Mouse (Mus musculus): ENCODE results near the gene Stip1. TPM values are rescaled to one million over a fixed set of nuclear protein-coding genes. Genes with fewer than 3 reads are reported as not detected.
"Not testable (repeated sequence)": the region's sequence is repeated elsewhere in the genome, so short reads cannot be mapped to it uniquely, and the experiment has no call there.

Gene Stip1
- total and polyA plus RNA-seq, 3 experiments, result 178 to 314 (median 202) TPM

- TF ChIP-seq SMC3 (IDR thresholded peaks at IDR 0.05; ENCODE audit: low read depth, low read length) (no peak), CTCF (conservative IDR thresholded peaks at IDR 0.05 in 1 of 2, IDR thresholded peaks at IDR 0.05 in 1 of 2; ENCODE audit: low read depth in 2 of 2, low read length in 2 of 2) (no peak), SIN3A (IDR thresholded peaks at IDR 0.05; ENCODE audit: low read length) (0 out of 2 replicates have a peak, but pooled peaks have one; percentile 47), GABPA (IDR thresholded peaks at IDR 0.05; ENCODE audit: insufficient replicate concordance, low read depth, low read length) (no peak; the same call in 1 of the 2 replicates), IRF4 (IDR thresholded peaks at IDR 0.05; ENCODE audit: low read depth, low read length) (0 out of 2 replicates have a peak, but pooled peaks have one; percentile 13), TCF12 (IDR thresholded peaks at IDR 0.05; ENCODE audit: low read depth, low read length) (no peak)
These were observed 16.7 kb upstream of the Stip1 start, which contains the start of gene Macrod1 (continued) for GRCm38 (mm10) chr19:7056248-7057087.

- no peaks in the 10 kb centered on the region for H3K79me2 ChIP-seq (replicated peaks; ENCODE audit: control insufficient read depth, extremely low read depth, insufficient read depth, poor library complexity, severe bottlenecking)
- H3K27me3 ChIP-seq (replicated peaks), result peaks cover 78% of the 10 kb centered on the region
- dilution Hi-C loops (cut with MboI; ENCODE audit: extremely low pct_ligation_motif_present, extremely low pct_unique_long_range_greater_than_20kb, low sequenced_read_pairs), result no loop called here
- H3K4me2 ChIP-seq (ENCODE audit: insufficient read depth, low read depth, poor library complexity, severe bottlenecking), result no peak overlapping the region
- no peaks in the 10 kb centered on the region for H3K36me3 ChIP-seq (replicated peaks in 1 of 2; ENCODE audit: control insufficient read depth in 1 of 2, insufficient read depth in 1 of 2, low read length in 1 of 2)
- no peak overlapping the region for H3K9ac ChIP-seq (ENCODE audit: insufficient read depth, low read depth)
- H3K27ac ChIP-seq (ENCODE audit: insufficient read depth, low read depth), result no peak overlapping the region
- H3K4me3 ChIP-seq (replicated peaks in 1 of 3; ENCODE audit: low read depth in 2 of 3, low read length in 2 of 3, poor library complexity in 1 of 3), result no peak overlapping the region
- TF ChIP-seq CTCF (conservative IDR thresholded peaks at IDR 0.05 in 1 of 2, IDR thresholded peaks at IDR 0.05 in 1 of 2; ENCODE audit: low read depth in 2 of 2, low read length in 2 of 2), result peak in 1 of 2 experiments; percentile 34; a peak in 2 of 4 replicates
- no peak for TF ChIP-seq MXI1 (IDR thresholded peaks at IDR 0.05; ENCODE audit: low read depth, low read length)
- TF ChIP-seq ETS1 (conservative IDR thresholded peaks at IDR 0.05; ENCODE audit: low read depth, low read length), result no peak
- TF ChIP-seq ZMIZ1 (IDR thresholded peaks at IDR 0.05; ENCODE audit: low read depth, low read length), result no peak
- DNase-seq (ENCODE audit: extremely low read depth), result no peak
- in situ Hi-C loops (cut with MboI; ENCODE audit: low pct_ligation_motif_present, low pct_unique_long_range_greater_than_20kb, low sequenced_read_pairs), result loop anchor here (5.0 to 25.0 kb wide), 2 partner anchors 152 to 357 kb away; partner anchors contain the start of genes 2700081O15Rik and Otub1
- H3K9me3 ChIP-seq (replicated peaks; ENCODE audit: low read length), result peaks cover 6% of the 10 kb centered on the region
- H3K4me1 ChIP-seq (ENCODE audit: control insufficient read depth in 1 of 2, insufficient read depth in 2 of 2), result peaks cover 9 to 22% of the 10 kb centered on the region in 2 experiments
These were observed 15.4 kb upstream of the Stip1 start for GRCm38 (mm10) chr19:7055173-7055572.

- Histone ChIP-seq H3K4me3 (replicated peaks in 1 of 3; ENCODE audit: low read depth in 2 of 3, low read length in 2 of 3, poor library complexity in 1 of 3) (no peak overlapping the region), H3K79me2 (replicated peaks; ENCODE audit: control insufficient read depth, extremely low read depth, insufficient read depth, poor library complexity, severe bottlenecking) (no peaks in the 10 kb centered on the region), H3K27me3 (replicated peaks) (peaks cover 78% of the 10 kb centered on the region), H3K27ac (ENCODE audit: insufficient read depth, low read depth) (no peak overlapping the region), H3K36me3 (replicated peaks in 1 of 2; ENCODE audit: control insufficient read depth in 1 of 2, insufficient read depth in 1 of 2, low read length in 1 of 2) (no peaks in the 10 kb centered on the region), H3K9me3 (replicated peaks; ENCODE audit: low read length) (peaks cover 9% of the 10 kb centered on the region), H3K4me1 (ENCODE audit: control insufficient read depth in 1 of 2, insufficient read depth in 2 of 2) (peaks cover 9 to 22% of the 10 kb centered on the region in 2 experiments), H3K4me2 (ENCODE audit: insufficient read depth, low read depth, poor library complexity, severe bottlenecking) (no peak overlapping the region), H3K9ac (ENCODE audit: insufficient read depth, low read depth) (no peak overlapping the region)
- DNase-seq (ENCODE audit: extremely low read depth), result no peak
- dilution Hi-C loops (cut with MboI; ENCODE audit: extremely low pct_ligation_motif_present, extremely low pct_unique_long_range_greater_than_20kb, low sequenced_read_pairs), result no loop called here
- in situ Hi-C loops (cut with MboI; ENCODE audit: low pct_ligation_motif_present, low pct_unique_long_range_greater_than_20kb, low sequenced_read_pairs), result loop anchor here (5.0 to 25.0 kb wide), 2 partner anchors 153 to 358 kb away; partner anchors contain the start of genes 2700081O15Rik and Otub1
- no peak for TF ChIP-seq GABPA (IDR thresholded peaks at IDR 0.05; ENCODE audit: insufficient replicate concordance, low read depth, low read length)
- TF ChIP-seq USF2 (conservative IDR thresholded peaks at IDR 0.05; ENCODE audit: low read depth, low read length), result no peak
- no peak for TF ChIP-seq POLR2AphosphoS2 (IDR thresholded peaks at IDR 0.05; ENCODE audit: low read depth, low read length)
These were observed 15.0 kb upstream of the Stip1 start for GRCm38 (mm10) chr19:7054772-7055171.

GRCm38 (mm10) chr19:7053382-7053781 lies 13.6 kb upstream of the Stip1 start:
- in situ Hi-C loops (cut with MboI; ENCODE audit: low pct_ligation_motif_present, low pct_unique_long_range_greater_than_20kb, low sequenced_read_pairs), result loop anchor here (25.0 kb wide), 1 partner anchor 359 kb away; the partner anchor contains the start of gene 2700081O15Rik
- H3K27ac ChIP-seq (ENCODE audit: insufficient read depth, low read depth); dilution Hi-C loops (cut with MboI; ENCODE audit: extremely low pct_ligation_motif_present, extremely low pct_unique_long_range_greater_than_20kb, low sequenced_read_pairs): not testable (repeated sequence)

More at GRCm38 (mm10) chr19:7053382-7053781, 13.6 kb upstream of the Stip1 start:
- peaks cover 12% of the 10 kb centered on the region for H3K9me3 ChIP-seq (replicated peaks; ENCODE audit: low read length)
- H3K4me1 ChIP-seq (ENCODE audit: control insufficient read depth in 1 of 2, insufficient read depth in 2 of 2), result peaks cover 9 to 22% of the 10 kb centered on the region in 2 experiments
- not testable (repeated sequence) for H3K9ac ChIP-seq (ENCODE audit: insufficient read depth, low read depth); H3K4me2 ChIP-seq (ENCODE audit: insufficient read depth, low read depth, poor library complexity, severe bottlenecking); H3K4me3 ChIP-seq (replicated peaks in 1 of 3; ENCODE audit: low read depth in 2 of 3, low read length in 2 of 3, poor library complexity in 1 of 3); H3K79me2 ChIP-seq (replicated peaks; ENCODE audit: control insufficient read depth, extremely low read depth, insufficient read depth, poor library complexity, severe bottlenecking); DNase-seq (ENCODE audit: extremely low read depth); H3K36me3 ChIP-seq (replicated peaks in 1 of 2; ENCODE audit: control insufficient read depth in 1 of 2, insufficient read depth in 1 of 2, low read length in 1 of 2)
- peaks cover 77% of the 10 kb centered on the region for H3K27me3 ChIP-seq (replicated peaks)
